Mouse (Mus musculus) embryonic facial prominence, embryonic 14.5 days (tissue): ENCODE data around the gene Sh3bp2. TPM values are rescaled to one million over a fixed set of nuclear protein-coding genes. Genes with fewer than 3 reads are reported as not detected.
"Not testable (repeated sequence)": the region's sequence is repeated elsewhere in the genome, so short reads cannot be mapped to it uniquely, and the experiment has no call there.

ENCODE experiments used
- ATAC-seq: fragments of 200-750 bp; cut with Nextera tagmentation; 2 replicates; pipeline ENCODE4 v1.8.0; 2017; ENCODE audit warnings: low read depth, moderate number of reproducible peaks, moderate TSS enrichment
- DNase-seq: peaks from one replicate; pipeline ENCODE4 v3.0.0-alpha.2; 2015; ENCODE audit warnings: low spot score
- H3K27ac ChIP-seq: fragments of 300-500 bp; sonication (generic); replicated peaks from 2 replicates; pipeline ENCODE4 v1.5.1; 2014; ENCODE audit warnings: low read depth, mild to moderate bottlenecking, low read length, moderate library complexity
- H3K27me3 ChIP-seq: fragments of 300-500 bp; sonication (generic); replicated peaks from 2 replicates; pipeline ENCODE4 v1.6.1; 2014; ENCODE audit warnings: low read length; ENCODE audit not compliant: control insufficient read depth, insufficient read depth
- H3K36me3 ChIP-seq: fragments of 300-500 bp; sonication (generic); 2 replicates; pipeline ENCODE4 v1.6.1; 2014; ENCODE audit warnings: low read length, mixed read lengths; ENCODE audit not compliant: control insufficient read depth, insufficient read depth
- H3K4me1 ChIP-seq: fragments of 300-500 bp; sonication (generic); 2 replicates; pipeline ENCODE4 v1.6.1; 2014; ENCODE audit warnings: antibody characterized with exemption, low read length; ENCODE audit not compliant: control insufficient read depth, insufficient read depth
- H3K4me2 ChIP-seq: fragments of 300-500 bp; sonication (generic); 2 replicates; pipeline ENCODE4 v1.6.1; 2014; ENCODE audit warnings: low read depth, mild to moderate bottlenecking, low read length, moderate library complexity, mixed read lengths
- H3K4me3 ChIP-seq: fragments of 300-500 bp; sonication (generic); 2 replicates; pipeline ENCODE4 v1.5.1; 2014; ENCODE audit warnings: low read depth, mild to moderate bottlenecking, low read length
- H3K9ac ChIP-seq: fragments of 300-500 bp; sonication (generic); 2 replicates; pipeline ENCODE4 v1.6.1; 2014; ENCODE audit warnings: low read depth, mild to moderate bottlenecking, low read length, moderate library complexity, mixed read lengths
- H3K9me3 ChIP-seq: fragments of 300-500 bp; sonication (generic); 2 replicates; pipeline ENCODE4 v1.6.1; 2016; ENCODE audit warnings: low read length; ENCODE audit not compliant: control insufficient read depth
- WGBS: fragments of 180-500 bp; shearing (Covaris S2); extraction: QIAGEN DNeasy Blood & Tissue Kit; methylation state at CpG from one replicate; pipeline ENCODE4 v1.1.7; 2014; 5-methylcytosine and 5-hydroxymethylcytosine counted together
- polyA plus RNA-seq: library from polyadenylated mRNA; unstranded; fragments of >200 nt; fragmentation: Nextera tagmentation; extraction: Ambion mirVana; gene quantifications from 2 replicates; pipeline ENCODE4 v1.2.1, GENCODE M21; 2014

The Sh3bp2 gene
- polyA plus RNA-seq, 1 experiment from 2014 or later, result 8.7 TPM

DNA sequence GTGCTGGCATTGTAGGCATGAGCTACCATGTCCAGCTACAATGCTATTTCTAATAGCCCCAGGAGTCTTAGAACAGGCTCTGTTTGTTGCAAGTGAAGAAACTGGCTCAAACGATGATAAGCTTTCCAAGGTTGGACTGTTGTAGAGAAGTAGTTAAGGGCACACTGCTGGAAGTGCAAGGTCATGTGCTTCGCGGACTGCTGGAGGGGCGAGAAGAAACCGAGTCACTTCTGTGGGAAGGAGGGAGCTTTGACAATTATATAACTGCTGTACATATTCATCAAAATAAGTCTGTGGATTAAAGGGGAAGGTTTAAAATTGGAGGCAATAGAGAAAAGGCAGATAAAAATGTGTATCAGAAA, 56.7 kb downstream of the Sh3bp2 start:
- no peak for DNase-seq
- Histone ChIP-seq H3K4me2 (0 out of 2 replicates have a peak overlapping the region, but pooled peaks have one; percentile 0), H3K27me3 (no peaks in the 10 kb centered on the region), H3K36me3 (no peaks in the 10 kb centered on the region; the same call in 1 of the 2 replicates), H3K4me1 (no peaks in the 10 kb centered on the region), H3K27ac (peak overlapping the region; percentile 71), H3K4me3 (no peak overlapping the region), H3K9me3 (no peaks in the 10 kb centered on the region), H3K9ac (no peak overlapping the region)
- 82% methylated on average over 5 of the region's 5 CpGs for WGBS
- no peak for ATAC-seq

DNA sequence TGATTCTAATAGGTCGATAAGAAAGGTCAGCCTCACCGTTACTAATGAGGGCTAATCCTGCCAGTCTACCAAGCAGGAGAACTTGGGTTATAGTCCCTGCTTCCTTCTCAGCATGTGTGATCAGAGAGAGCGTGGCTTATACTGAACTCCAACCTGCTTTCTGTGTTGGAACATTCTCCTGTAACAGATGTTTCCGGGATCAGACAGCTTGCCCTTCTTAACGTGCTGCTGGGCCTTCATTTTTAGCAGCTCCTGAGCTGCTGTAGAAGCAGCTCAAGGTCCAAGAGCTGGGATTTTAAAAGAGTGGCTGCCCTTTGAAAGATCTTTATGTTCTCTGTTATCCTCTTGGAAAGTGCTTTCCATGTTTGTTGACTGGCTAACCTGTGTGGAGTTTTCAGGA, 59.6 kb downstream of the Sh3bp2 start:
- H3K36me3 ChIP-seq, result no peaks in the 10 kb centered on the region; the same call in 1 of the 2 replicates
- H3K9me3 ChIP-seq, result no peaks in the 10 kb centered on the region
- peaks cover 5% of the 10 kb centered on the region; the same call in 1 of the 2 replicates for H3K4me1 ChIP-seq
- no peak for ATAC-seq
- WGBS, result 63% methylated on average over 5 of the region's 5 CpGs
- DNase-seq, result no peak
- H3K27me3 ChIP-seq, result no peaks in the 10 kb centered on the region
- H3K4me2 ChIP-seq, result no peak overlapping the region
- no peak overlapping the region for H3K9ac ChIP-seq
- H3K27ac ChIP-seq, result no peak overlapping the region
- no peak overlapping the region for H3K4me3 ChIP-seq

DNA sequence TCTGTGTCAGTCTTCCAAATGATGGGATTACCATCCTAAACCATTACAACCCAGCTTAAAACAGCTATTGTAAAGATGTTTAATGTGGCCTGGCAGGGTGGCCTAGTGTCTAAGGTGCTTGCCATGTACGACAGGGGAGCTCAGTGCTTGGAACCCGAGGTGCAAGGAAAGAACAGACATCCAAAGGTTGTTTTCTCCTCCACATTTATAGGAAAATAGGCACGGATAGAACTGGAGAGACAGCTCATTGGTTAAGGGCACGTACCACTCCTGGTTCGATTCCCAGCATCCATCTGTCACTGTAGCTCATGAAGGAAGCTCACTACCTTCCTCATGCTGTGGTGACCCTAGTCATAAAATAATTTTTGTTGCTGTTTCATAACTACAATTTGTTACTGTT, 62.2 kb downstream of the Sh3bp2 start:
- 87% methylated on average over 5 of the region's 5 CpGs for WGBS
- H3K4me3 ChIP-seq, result no peak overlapping the region
- no peaks in the 10 kb centered on the region for H3K9me3 ChIP-seq
- no peaks in the 10 kb centered on the region for H3K27me3 ChIP-seq
- H3K4me2 ChIP-seq, result no peak overlapping the region
- no peak overlapping the region for H3K27ac ChIP-seq
- ATAC-seq (no peak), DNase-seq (no peak)
- no peak overlapping the region for H3K9ac ChIP-seq
- peaks cover 6% of the 10 kb centered on the region; the same call in 1 of the 2 replicates for H3K4me1 ChIP-seq
- H3K36me3 ChIP-seq, result no peaks in the 10 kb centered on the region; the same call in none of the 2 replicates

DNA sequence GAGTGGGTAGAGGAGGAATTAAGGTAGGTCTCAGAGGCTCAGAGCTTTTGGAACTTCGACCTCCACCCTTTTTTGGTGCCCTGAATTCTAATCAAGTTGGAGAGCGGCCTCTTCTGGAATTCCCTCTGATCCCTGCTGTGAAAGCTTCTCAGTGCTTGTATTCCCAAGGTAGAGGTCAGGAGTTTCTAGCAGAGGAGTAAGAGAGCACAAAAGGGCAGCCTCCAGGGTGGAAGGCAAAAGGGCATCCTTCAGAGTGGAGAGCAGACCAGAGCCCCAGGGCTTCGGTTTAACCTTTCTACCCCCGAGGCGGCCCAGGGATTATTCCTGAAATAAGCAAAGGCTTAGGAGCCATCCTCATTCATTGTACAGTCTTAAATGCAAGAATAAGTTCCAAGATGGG, 64.4 kb downstream of the Sh3bp2 start:
- Histone ChIP-seq H3K4me1 (peaks cover 6% of the 10 kb centered on the region; the same call in 1 of the 2 replicates), H3K36me3 (peaks cover 6% of the 10 kb centered on the region; the same call in 1 of the 2 replicates), H3K4me2 (no peak overlapping the region), H3K9ac (no peak overlapping the region), H3K27me3 (no peaks in the 10 kb centered on the region), H3K9me3 (no peaks in the 10 kb centered on the region), H3K4me3 (no peak overlapping the region), H3K27ac (no peak overlapping the region)
- ATAC-seq (no peak), DNase-seq (no peak)
- 18% methylated on average over 5 of the region's 5 CpGs for WGBS

DNA sequence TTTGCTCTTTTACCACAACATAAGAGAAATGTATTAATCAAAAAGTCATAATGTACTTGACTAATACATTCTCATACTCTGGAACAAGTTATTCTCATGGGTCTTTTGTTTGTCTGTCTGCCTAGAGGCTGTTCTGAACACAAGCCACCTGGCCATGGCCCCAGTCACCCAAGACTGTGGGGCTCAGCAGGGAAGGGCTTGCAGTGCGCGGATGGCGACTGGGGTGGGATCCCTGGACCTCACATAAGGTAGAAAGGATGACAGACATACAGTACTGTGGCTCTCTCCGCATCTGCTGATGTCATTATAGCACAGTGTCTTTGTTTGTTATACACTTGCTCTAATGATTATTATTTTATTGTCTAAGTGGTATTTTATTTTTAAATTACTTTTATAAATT, 65.1 kb downstream of the Sh3bp2 start:
- no peaks in the 10 kb centered on the region for H3K9me3 ChIP-seq
- ATAC-seq, result no peak
- H3K27ac ChIP-seq, result no peak overlapping the region
- no peaks in the 10 kb centered on the region for H3K27me3 ChIP-seq
- peaks cover 6% of the 10 kb centered on the region; the same call in 1 of the 2 replicates for H3K36me3 ChIP-seq
- H3K9ac ChIP-seq, result no peak overlapping the region
- no peak overlapping the region for H3K4me2 ChIP-seq
- H3K4me3 ChIP-seq, result no peak overlapping the region
- no peak for DNase-seq
- H3K4me1 ChIP-seq, result peaks cover 6% of the 10 kb centered on the region; the same call in 1 of the 2 replicates
- WGBS, result 56% methylated on average over 4 of the region's 4 CpGs

DNA sequence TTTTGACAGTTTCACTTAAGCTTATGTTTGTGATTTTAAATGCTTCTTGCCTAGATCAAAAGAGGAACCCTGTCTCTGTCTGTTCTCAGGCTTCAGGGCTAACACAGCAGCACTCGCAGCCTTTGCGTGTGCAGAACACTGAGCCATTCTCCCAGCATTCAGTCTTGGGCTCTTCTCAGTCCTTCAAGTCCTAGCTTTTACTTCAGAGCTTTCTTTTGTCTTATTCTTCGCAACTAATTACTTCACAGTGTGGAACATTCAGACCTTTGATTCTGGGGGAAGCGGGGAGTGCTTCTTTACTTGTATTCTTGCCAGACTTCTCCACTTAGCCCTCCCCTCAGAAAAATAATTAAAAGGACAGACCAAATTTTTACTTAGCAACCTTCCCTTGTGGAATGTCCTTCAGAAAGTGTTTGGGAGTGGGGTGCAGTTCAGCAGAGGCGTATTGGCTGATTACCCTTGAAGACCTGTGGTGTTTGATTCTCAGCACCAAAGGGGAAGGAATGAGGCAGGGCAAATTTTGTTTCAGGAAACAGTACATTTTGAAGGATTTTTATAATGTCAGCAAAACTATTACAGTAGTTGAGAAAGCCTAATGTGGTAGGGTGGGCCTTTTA, 65.9 kb downstream of the Sh3bp2 start:
- Histone ChIP-seq H3K4me2 (no peak overlapping the region), H3K4me3 (no peak overlapping the region), H3K9me3 (no peaks in the 10 kb centered on the region), H3K36me3 (peaks cover 9% of the 10 kb centered on the region; the same call in 1 of the 2 replicates), H3K4me1 (peaks cover 6% of the 10 kb centered on the region; the same call in 1 of the 2 replicates), H3K27me3 (no peaks in the 10 kb centered on the region), H3K9ac (no peak overlapping the region), H3K27ac (no peak overlapping the region)
- no peak for DNase-seq
- 50% methylated on average over 5 of the region's 5 CpGs for WGBS
- no peak for ATAC-seq

DNA sequence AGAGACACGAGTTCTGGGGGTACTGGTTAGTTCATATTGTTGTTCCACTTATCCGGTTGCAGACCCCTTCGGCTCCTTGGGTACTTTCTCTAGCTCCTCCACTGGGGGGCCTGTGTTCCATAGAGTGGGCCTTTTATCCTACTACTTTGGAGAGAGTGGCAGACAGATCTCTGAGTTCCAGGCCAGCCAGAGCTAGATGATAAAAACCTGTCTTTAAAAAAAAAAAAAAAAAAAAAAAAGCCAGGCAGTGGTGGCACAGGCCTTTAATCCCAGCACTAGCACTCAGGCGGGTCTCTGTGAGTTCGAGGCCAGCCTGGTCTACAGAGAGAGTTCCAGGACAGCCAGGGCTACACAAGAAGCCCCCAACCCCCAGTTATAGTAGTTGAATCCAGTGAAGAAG, 66.6 kb downstream of the Sh3bp2 start:
- WGBS, result 84% methylated on average over 5 of the region's 5 CpGs
- H3K9me3 ChIP-seq, H3K36me3 ChIP-seq, H3K27me3 ChIP-seq, H3K4me1 ChIP-seq, H3K27ac ChIP-seq, H3K9ac ChIP-seq, ATAC-seq, H3K4me2 ChIP-seq, H3K4me3 ChIP-seq, DNase-seq: not testable (repeated sequence)

DNA sequence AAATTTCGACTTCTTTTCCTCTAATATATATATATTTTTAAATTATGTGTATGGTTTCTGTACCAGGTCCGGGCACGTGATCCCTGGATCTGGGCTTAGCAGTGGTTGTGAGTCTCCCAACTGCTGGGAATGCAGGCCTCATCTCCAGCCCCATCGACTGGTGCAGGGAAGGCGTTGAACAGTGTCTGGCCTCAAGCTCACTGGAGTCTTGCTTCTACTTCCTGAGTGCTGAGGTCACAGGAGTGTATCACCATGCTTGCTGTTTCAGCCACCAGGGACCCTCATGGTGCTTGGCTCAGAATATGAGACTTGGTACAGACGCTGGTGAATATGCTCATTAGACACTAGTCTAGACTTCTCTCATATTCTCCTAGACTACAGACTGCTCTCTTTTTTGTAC, 67.0 kb downstream of the Sh3bp2 start:
- no peak for DNase-seq
- WGBS, result 94% methylated on average over 6 of the region's 6 CpGs

DNA sequence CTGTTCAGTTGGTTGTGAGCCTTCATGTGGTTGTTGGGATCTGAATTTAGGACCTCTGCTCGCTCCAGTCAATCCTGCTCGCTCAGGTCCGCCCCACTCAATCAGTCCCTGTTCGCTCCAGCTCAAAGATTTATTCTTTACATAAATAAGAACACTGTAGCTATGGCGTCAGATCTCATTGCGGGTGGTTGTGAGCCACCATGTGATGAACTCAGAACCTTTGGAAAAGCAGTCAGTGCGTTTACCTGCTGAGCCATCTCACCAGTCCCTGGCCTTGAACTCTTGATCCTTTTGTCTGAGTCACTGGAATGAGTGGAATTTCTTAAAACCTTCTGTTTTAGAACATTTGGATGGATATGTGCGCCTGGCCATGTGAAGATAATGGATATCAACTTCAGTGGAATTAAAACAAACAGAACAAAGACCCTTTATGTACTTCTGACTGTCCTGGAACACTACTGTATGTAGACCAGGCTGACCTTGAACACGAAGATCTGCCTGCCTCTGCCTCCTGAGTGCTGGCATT, 67.6 kb downstream of the Sh3bp2 start:
- no peaks in the 10 kb centered on the region for H3K9me3 ChIP-seq
- no peak for ATAC-seq
- DNase-seq, result no peak
- peaks cover 17% of the 10 kb centered on the region for H3K36me3 ChIP-seq
- H3K4me1 ChIP-seq, result peaks cover 6% of the 10 kb centered on the region; the same call in 1 of the 2 replicates
- H3K4me2 ChIP-seq, result no peak overlapping the region
- no peaks in the 10 kb centered on the region for H3K27me3 ChIP-seq
- no peak overlapping the region for H3K27ac ChIP-seq
- H3K4me3 ChIP-seq, result no peak overlapping the region
- no peak overlapping the region for H3K9ac ChIP-seq
- 96% methylated on average over 9 of the region's 9 CpGs for WGBS

More for the DNA sequence above, 67.0 kb downstream of the Sh3bp2 start:
- Histone ChIP-seq H3K9me3 (no peaks in the 10 kb centered on the region), H3K4me2 (no peak overlapping the region), H3K36me3 (peaks cover 12% of the 10 kb centered on the region; the same call in 1 of the 2 replicates), H3K9ac (no peak overlapping the region), H3K4me1 (peaks cover 6% of the 10 kb centered on the region; the same call in 1 of the 2 replicates), H3K27ac (no peak overlapping the region), H3K27me3 (no peaks in the 10 kb centered on the region), H3K4me3 (no peak overlapping the region)
- ATAC-seq, result no peak
